Mouse (Mus musculus) layer of hippocampus, adult 9-10 months (tissue): ENCODE results near the gene H60b.
"Not testable (repeated sequence)": the region's sequence is repeated elsewhere in the genome, so short reads cannot be mapped to it uniquely, and the experiment has no call there.

Experiments
- DNase-seq: peaks from one replicate; pipeline ENCODE4 v3.0.0; 2022; ENCODE audit warnings: low spot score

H60b gene

GRCm38 (mm10) chr10:22165328-22166003 is 7.1 kb downstream of the H60b start:
- not testable (repeated sequence) for DNase-seq

GRCm38 (mm10) chr10:22166025-22166424 is 7.6 kb downstream of the H60b start:
- DNase-seq, result not testable (repeated sequence)

- DNase-seq, result not testable (repeated sequence)
Observed at GRCm38 (mm10) chr10:22167061-22167460, 8.7 kb downstream of the H60b start.

- not testable (repeated sequence) for DNase-seq
Observed at GRCm38 (mm10) chr10:22169116-22169515, 10.7 kb downstream of the H60b start.

- DNase-seq, result not testable (repeated sequence)
Observed at GRCm38 (mm10) chr10:22172431-22173334, 14.3 kb downstream of the H60b start.

GRCm38 (mm10) chr10:22173335-22174189 is 15.2 kb downstream of the H60b start:
- not testable (repeated sequence) for DNase-seq

GRCm38 (mm10) chr10:22174190-22174487 is 15.8 kb downstream of the H60b start:
- DNase-seq, result not testable (repeated sequence)

- not testable (repeated sequence) for DNase-seq
Observed at GRCm38 (mm10) chr10:22176515-22176914, 18.1 kb downstream of the H60b start.

GRCm38 (mm10) chr10:22191035-22191434 is 32.6 kb downstream of the H60b start:
- DNase-seq, result not testable (repeated sequence)

- not testable (repeated sequence) for DNase-seq
Observed at GRCm38 (mm10) chr10:22201352-22201751, 43.0 kb downstream of the H60b start.

- not testable (repeated sequence) for DNase-seq
Observed at GRCm38 (mm10) chr10:22202784-22203583, 44.6 kb downstream of the H60b start.

- not testable (repeated sequence) for DNase-seq
Observed at GRCm38 (mm10) chr10:22206443-22206842, 48.1 kb downstream of the H60b start.

- DNase-seq, result not testable (repeated sequence)
Observed at GRCm38 (mm10) chr10:22212012-22212696, 53.8 kb downstream of the H60b start.

- not testable (repeated sequence) for DNase-seq
Observed at GRCm38 (mm10) chr10:22223474-22224349, 65.3 kb downstream of the H60b start.

- DNase-seq, result no peak
Observed at GRCm38 (mm10) chr10:22265060-22265459, 106.7 kb downstream of the H60b start.

GRCm38 (mm10) chr10:22270879-22271786 is 112.7 kb downstream of the H60b start:
- DNase-seq, result not testable (repeated sequence)

- not testable (repeated sequence) for DNase-seq
Observed at GRCm38 (mm10) chr10:22272914-22273683, 114.7 kb downstream of the H60b start.
